Mouse (Mus musculus): ENCODE measurements around the gene Nckap5l. TPM values are rescaled to one million over a fixed set of nuclear protein-coding genes. Genes with fewer than 3 reads are reported as not detected.
A peak's percentile ranks its signal among the peaks of the same experiment; 100 is the strongest.

Nckap5l gene
- 48.1 and 48.6 TPM in 2 replicates for polyA plus RNA-seq (2012; rRNA removed)

DNA sequence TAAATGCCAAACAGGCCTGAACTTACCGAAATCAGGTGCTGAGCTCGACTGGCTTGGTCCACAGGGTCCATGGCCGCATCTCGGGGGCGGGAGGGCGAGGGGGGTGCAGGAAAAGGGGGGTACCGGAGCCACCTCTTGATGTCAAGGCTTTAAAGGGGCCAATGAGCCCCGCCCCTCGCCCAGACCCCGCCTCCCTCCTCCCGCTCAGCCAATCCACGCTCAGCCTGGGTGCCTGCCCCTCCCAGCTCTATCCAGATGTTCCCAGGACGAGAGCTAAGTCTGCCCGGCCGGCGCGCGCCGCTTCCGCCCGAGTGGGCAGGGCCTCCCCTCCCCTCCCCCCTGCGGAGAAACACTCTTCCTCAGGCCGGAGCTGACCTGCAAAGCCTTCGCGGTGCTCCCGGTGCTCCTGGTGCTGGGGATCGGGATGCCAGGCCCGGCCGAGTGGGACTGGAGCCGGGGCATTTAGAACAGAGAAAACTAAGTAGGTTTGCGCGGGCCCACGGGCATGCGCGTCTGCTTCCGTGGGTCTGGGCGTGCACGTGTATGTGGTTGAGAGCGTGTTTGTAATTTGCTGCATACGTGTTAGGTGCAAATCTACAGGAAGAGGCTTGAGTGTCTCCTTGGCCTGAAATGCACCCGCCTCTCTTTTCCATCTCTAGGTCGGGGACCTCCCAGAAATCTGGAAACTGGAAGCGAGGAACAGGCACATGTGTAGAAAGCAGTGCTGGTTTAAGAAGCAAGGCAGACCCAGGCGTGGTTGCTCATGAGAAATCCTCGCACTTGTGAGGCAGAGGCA lies at the start of gene Nckap5l:
Gene Nckap5l, minus strand, starts transcription at position 143 of the 796 bp plus-strand sequence.
- under 1% methylated on average over 45 of the region's 45 CpGs for WGBS
- Histone ChIP-seq H3K4me1 (replicated peaks; ENCODE audit: control insufficient read depth, insufficient read depth, low read length) (peaks cover 26% of the 10 kb centered on the region), H3K36me3 (ENCODE audit: control insufficient read depth, insufficient read depth, low read length) (no peaks in the 10 kb centered on the region), H3K4me3 (ENCODE audit: control insufficient read depth, insufficient read depth, low read length) (peak within 1 kb of the TSS; percentile 70), H3K27ac (ENCODE audit: control insufficient read depth, insufficient read depth, low read length) (peak within 1 kb of the TSS; percentile 63), H3K27me3 (ENCODE audit: control insufficient read depth, insufficient read depth, low read length) (no peaks in the 10 kb centered on the region)
- peak; percentile 92 for DNase-seq
- TF ChIP-seq POLR2A (IDR thresholded peaks at IDR 0.05; ENCODE audit: control insufficient read depth, extremely low read depth, insufficient read depth, low read length, poor library complexity) (peak; percentile 65; the same call in 1 of the 2 replicates), CTCF (IDR thresholded peaks at IDR 0.05; ENCODE audit: borderline replicate concordance, control insufficient read depth, extremely low read depth, insufficient read depth, low read length, poor library complexity) (no peak)

DNA sequence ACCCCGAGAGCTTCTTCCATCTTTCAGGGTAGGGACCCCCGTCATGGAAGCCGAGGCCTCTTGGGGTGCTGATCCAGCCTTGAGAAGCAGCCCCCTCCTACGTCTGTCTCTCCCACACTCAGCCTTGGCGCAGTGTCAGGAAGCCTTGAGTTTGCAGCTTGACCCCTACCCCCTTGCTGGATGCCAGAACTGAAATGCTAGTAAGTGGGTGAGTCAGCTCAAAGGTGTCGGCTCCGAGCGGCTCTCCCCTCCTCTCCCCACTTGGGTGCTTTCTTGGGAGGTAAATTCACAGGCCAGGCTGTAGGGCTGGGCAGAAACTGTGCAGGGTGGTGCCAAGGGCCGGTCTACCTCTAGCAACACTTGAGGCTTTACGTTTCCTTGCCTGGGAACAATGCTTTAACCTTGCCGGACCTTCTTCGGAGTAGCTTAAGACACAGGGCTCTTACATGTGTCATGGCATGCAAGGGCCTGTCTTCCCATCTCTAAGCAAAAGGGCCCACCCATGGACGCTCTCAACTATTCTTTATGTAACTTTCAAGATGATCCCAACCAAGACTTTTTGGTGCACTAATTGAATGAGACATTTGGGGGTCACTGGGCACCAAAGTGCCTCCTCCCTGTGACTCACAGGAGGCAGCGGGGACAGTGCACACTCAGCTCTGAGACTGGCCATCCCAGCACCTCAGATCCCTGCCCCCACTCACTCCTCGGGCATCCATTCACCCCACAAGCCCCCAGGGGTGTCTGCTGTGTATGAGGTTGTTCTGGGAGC lies 48.0 kb upstream of the Nckap5l start:
- H3K4me3 ChIP-seq (ENCODE audit: control insufficient read depth, insufficient read depth, low read length): no peak overlapping the region
- TF ChIP-seq CTCF (IDR thresholded peaks at IDR 0.05; ENCODE audit: borderline replicate concordance, control insufficient read depth, extremely low read depth, insufficient read depth, low read length, poor library complexity) (no peak), POLR2A (IDR thresholded peaks at IDR 0.05; ENCODE audit: control insufficient read depth, extremely low read depth, insufficient read depth, low read length, poor library complexity) (no peak)
- no peaks in the 10 kb centered on the region for H3K36me3 ChIP-seq (ENCODE audit: control insufficient read depth, insufficient read depth, low read length)
- H3K4me1 ChIP-seq (replicated peaks; ENCODE audit: control insufficient read depth, insufficient read depth, low read length): no peaks in the 10 kb centered on the region
- no peak overlapping the region for H3K27ac ChIP-seq (ENCODE audit: control insufficient read depth, insufficient read depth, low read length)
- no peaks in the 10 kb centered on the region for H3K27me3 ChIP-seq (ENCODE audit: control insufficient read depth, insufficient read depth, low read length)
- no peak for DNase-seq
- WGBS: 87% methylated on average over 15 of the region's 15 CpGs

DNA sequence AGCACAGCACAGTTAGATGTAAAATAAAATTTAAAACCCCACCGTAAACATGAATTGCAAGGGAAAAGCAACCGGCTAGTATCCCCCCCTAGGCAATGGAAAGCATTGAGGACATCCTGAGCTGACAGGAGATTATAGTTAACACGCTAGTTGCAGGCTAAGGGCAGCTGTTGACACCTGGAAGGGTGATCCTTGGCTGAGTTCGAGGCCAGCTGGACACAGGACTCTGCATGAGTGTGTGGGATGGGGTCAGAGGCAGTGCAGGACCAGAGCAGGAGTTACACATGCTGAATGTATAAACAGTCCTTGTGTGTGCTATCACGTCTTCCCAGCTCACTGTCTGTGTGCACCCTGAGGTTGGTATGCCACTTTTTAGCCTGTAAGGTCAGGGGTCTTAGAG lies 45.7 kb upstream of the Nckap5l start:
- no peak overlapping the region for H3K27ac ChIP-seq (ENCODE audit: control insufficient read depth, insufficient read depth, low read length)
- no peaks in the 10 kb centered on the region for H3K4me1 ChIP-seq (replicated peaks; ENCODE audit: control insufficient read depth, insufficient read depth, low read length)
- TF ChIP-seq POLR2A (IDR thresholded peaks at IDR 0.05; ENCODE audit: control insufficient read depth, extremely low read depth, insufficient read depth, low read length, poor library complexity): no peak
- TF ChIP-seq CTCF (IDR thresholded peaks at IDR 0.05; ENCODE audit: borderline replicate concordance, control insufficient read depth, extremely low read depth, insufficient read depth, low read length, poor library complexity): no peak
- H3K27me3 ChIP-seq (ENCODE audit: control insufficient read depth, insufficient read depth, low read length): no peaks in the 10 kb centered on the region
- no peak for DNase-seq
- 87% methylated on average over 5 of the region's 5 CpGs for WGBS
- no peak overlapping the region for H3K4me3 ChIP-seq (ENCODE audit: control insufficient read depth, insufficient read depth, low read length)
- no peaks in the 10 kb centered on the region for H3K36me3 ChIP-seq (ENCODE audit: control insufficient read depth, insufficient read depth, low read length)

DNA sequence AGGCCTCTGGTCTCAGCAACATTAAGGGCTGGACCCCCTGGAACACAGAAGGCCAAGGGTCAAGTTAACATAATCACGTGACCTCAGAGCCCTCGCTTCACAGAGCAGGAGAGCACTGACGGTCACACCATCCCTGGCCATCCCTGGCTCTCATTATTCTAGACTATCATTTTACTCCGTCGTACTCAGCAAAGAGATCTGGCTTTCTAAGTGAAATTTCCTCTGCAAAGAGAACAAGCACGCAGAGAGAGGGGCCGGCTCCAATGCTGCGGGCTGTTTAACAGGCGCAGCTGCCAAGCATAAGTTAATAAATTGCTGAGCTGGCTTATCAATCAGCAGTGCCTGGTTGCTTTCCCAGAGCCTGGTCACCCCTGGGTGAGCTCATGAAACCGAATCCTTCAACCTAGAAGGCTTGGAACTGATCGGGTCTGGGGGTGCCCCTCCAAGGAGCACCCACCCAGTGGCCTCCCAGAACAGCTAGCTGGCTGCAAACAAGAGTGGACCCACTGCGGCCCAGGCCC lies 44.8 kb upstream of the Nckap5l start:
- H3K36me3 ChIP-seq (ENCODE audit: control insufficient read depth, insufficient read depth, low read length): no peaks in the 10 kb centered on the region
- H3K4me1 ChIP-seq (replicated peaks; ENCODE audit: control insufficient read depth, insufficient read depth, low read length): no peaks in the 10 kb centered on the region
- no peak for DNase-seq
- H3K27ac ChIP-seq (ENCODE audit: control insufficient read depth, insufficient read depth, low read length): no peak overlapping the region
- TF ChIP-seq CTCF (IDR thresholded peaks at IDR 0.05; ENCODE audit: borderline replicate concordance, control insufficient read depth, extremely low read depth, insufficient read depth, low read length, poor library complexity): no peak
- no peak for TF ChIP-seq POLR2A (IDR thresholded peaks at IDR 0.05; ENCODE audit: control insufficient read depth, extremely low read depth, insufficient read depth, low read length, poor library complexity)
- H3K4me3 ChIP-seq (ENCODE audit: control insufficient read depth, insufficient read depth, low read length): no peak overlapping the region
- H3K27me3 ChIP-seq (ENCODE audit: control insufficient read depth, insufficient read depth, low read length): no peaks in the 10 kb centered on the region
- 89% methylated on average over 12 of the region's 12 CpGs for WGBS

DNA sequence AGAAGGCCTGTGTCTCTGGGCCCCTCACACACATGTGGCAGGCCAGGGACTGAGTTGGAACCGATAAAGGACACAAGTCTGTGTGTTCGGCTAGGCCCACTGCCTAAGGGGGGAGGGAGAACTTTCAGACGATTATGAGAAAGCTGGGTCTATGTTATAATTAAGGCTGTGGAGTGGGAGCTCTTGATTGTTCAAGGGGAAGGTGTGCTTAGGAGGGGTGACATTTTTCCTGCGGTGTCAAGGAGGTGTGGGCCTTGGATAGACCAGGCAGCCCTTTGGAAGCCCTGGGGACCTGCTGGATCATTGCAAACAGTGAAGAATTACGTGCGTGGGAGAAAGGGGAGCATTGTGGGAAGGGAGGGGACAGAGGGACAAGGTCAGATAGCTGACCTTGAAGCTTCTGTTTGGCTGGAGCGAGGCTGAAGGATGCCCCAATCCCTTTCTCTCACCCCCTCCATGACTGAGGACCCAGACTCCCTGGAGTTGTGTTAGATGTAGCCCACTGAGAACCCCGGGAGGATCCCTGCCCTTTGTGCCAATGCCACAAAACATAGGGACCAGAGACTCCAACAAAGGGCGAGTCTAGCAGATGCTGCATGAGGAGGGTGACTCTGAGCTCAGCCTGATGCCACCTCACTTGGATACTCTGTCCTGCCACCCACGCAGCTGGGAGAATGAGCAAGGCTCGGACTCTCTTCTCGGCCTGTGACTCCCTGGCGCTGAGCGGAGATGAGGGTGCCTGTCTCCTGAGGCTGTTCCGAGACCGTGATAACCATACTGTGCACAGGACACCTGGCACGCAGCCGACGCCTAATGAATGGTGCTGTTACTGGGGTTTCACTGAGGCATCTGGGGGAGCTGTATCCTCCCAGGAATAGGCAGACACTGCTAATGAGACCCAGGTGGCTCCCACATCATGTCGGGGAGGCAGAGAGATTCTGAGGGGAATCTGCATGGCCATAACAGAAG lies 44.0 kb upstream of the Nckap5l start:
- H3K4me3 ChIP-seq (ENCODE audit: control insufficient read depth, insufficient read depth, low read length): no peak overlapping the region
- H3K36me3 ChIP-seq (ENCODE audit: control insufficient read depth, insufficient read depth, low read length): no peaks in the 10 kb centered on the region
- no peak overlapping the region for H3K27ac ChIP-seq (ENCODE audit: control insufficient read depth, insufficient read depth, low read length)
- 90% methylated on average over 20 of the region's 20 CpGs for WGBS
- TF ChIP-seq POLR2A (IDR thresholded peaks at IDR 0.05; ENCODE audit: control insufficient read depth, extremely low read depth, insufficient read depth, low read length, poor library complexity): no peak
- no peak for TF ChIP-seq CTCF (IDR thresholded peaks at IDR 0.05; ENCODE audit: borderline replicate concordance, control insufficient read depth, extremely low read depth, insufficient read depth, low read length, poor library complexity)
- no peaks in the 10 kb centered on the region for H3K27me3 ChIP-seq (ENCODE audit: control insufficient read depth, insufficient read depth, low read length)
- DNase-seq: no peak
- no peaks in the 10 kb centered on the region for H3K4me1 ChIP-seq (replicated peaks; ENCODE audit: control insufficient read depth, insufficient read depth, low read length)

Measured in thymus, adult 2 months (tissue).